Mouse (Mus musculus) embryonic stem cell, embryonic (primary cell): ENCODE measurements at regions not wholly inside any gene's neighbourhood (a gene's known extent, or its start where the extent isn't known, plus 50 kb on each side); places are given as distances from the start of the nearest gene placed in this dataset.

Experiments used
- CTCF ChIA-PET, 4 experiments: fragments of 300-600 bp in 2 of 4; fragments of 350-600 bp in 2 of 4; sonication (Branson Sonifier 250); formaldehyde crosslinking; loops; one replicate each; lab custom pipeline; 2022; ENCODE audit warnings: inconsistent platforms in 2 of 4; lab: Charles Lee
- POLR2A ChIA-PET, 4 experiments: fragments of 300-600 bp in 2 of 4; fragments of 350-600 bp in 2 of 4; sonication (Branson Sonifier 250); formaldehyde crosslinking; loops; one replicate each; lab custom pipeline; 2022; ENCODE audit warnings: antibody characterized with exemption in 4 of 4, inconsistent platforms in 1 of 4; lab: Charles Lee

- POLR2A ChIA-PET = interaction anchor here in 1 of 4 experiments (1.1 kb wide), 1 partner anchor 16 kb away, joined by 3 read pairs; no protein-coding TSS in a partner anchor
- CTCF ChIA-PET = no interaction called here
These were observed 129.6 kb downstream of the Rps24 start for GRCm38 (mm10) chr14:24616306-24617125.

- POLR2A ChIA-PET = interaction anchor here in 1 of 4 experiments (1.1 kb wide), 1 partner anchor 16 kb away, joined by 3 read pairs; no protein-coding TSS in a partner anchor
- CTCF ChIA-PET = no interaction called here
These were observed 130.1 kb downstream of the Rps24 start for GRCm38 (mm10) chr14:24617126-24617375.

GRCm38 (mm10) chr14:24617393-24617861 is 130.5 kb downstream of the Rps24 start:
- CTCF ChIA-PET = no interaction called here
- POLR2A ChIA-PET = interaction anchor here in 1 of 4 experiments (1.1 kb wide), 1 partner anchor 17 kb away, joined by 3 read pairs; no protein-coding TSS in a partner anchor

GRCm38 (mm10) chr14:24618226-24619038 is 131.5 kb downstream of the Rps24 start:
- ChIA-PET CTCF (interaction anchor here in 1 of 4 experiments (0.6 kb wide), 1 partner anchor 181 kb away, joined by 5 read pairs; no protein-coding TSS in a partner anchor), POLR2A (interaction anchor here in 1 of 4 experiments (1.0 to 1.1 kb wide), 2 partner anchors 11 to 55 kb away, joined by 3 to 4 read pairs; no protein-coding TSS in a partner anchor)

GRCm38 (mm10) chr14:24631994-24632393 is 145.1 kb downstream of the Rps24 start:
- POLR2A ChIA-PET = no interaction called here
- CTCF ChIA-PET = no interaction called here

GRCm38 (mm10) chr14:24641853-24642252 is 154.9 kb downstream of the Rps24 start:
- POLR2A ChIA-PET = interaction anchor here in 3 of 4 experiments (0.6 to 0.7 kb wide), 3 partner anchors 10 to 914 kb away, joined by 3 read pairs; no protein-coding TSS in a partner anchor
- CTCF ChIA-PET = interaction anchor here in 1 of 4 experiments (0.7 kb wide), 1 partner anchor 474 kb away, joined by 7 read pairs; no protein-coding TSS in a partner anchor

- ChIA-PET CTCF (interaction anchor here in 2 of 4 experiments (0.6 to 1.0 kb wide), 3 partner anchors 134 to 838 kb away, joined by 3 read pairs; no protein-coding TSS in a partner anchor), POLR2A (interaction anchor here in 3 of 4 experiments (0.7 to 2.1 kb wide), 11 partner anchors 9 to 734 kb away, joined by 3 to 9 read pairs (median 3); no protein-coding TSS in a partner anchor)
These were observed 157.3 kb downstream of the Rps24 start for GRCm38 (mm10) chr14:24644117-24644808.

- ChIA-PET POLR2A (interaction anchor here in 1 of 4 experiments (2.2 kb wide), 1 partner anchor 148 kb away, joined by 5 read pairs; no protein-coding TSS in a partner anchor), CTCF (interaction anchor here in 2 of 4 experiments (0.6 kb wide), 3 partner anchors 8 to 618 kb away, joined by 3 to 11 read pairs (median 6); no protein-coding TSS in a partner anchor)
These were observed 159.4 kb downstream of the Rps24 start for GRCm38 (mm10) chr14:24646239-24646848.

GRCm38 (mm10) chr14:24647722-24648121 is 160.8 kb downstream of the Rps24 start:
- ChIA-PET POLR2A (interaction anchor here in 1 of 4 experiments (0.9 to 2.2 kb wide), 2 partner anchors 10 to 149 kb away, joined by 3 to 5 read pairs; no protein-coding TSS in a partner anchor), CTCF (interaction anchor here in 1 of 4 experiments (0.7 kb wide), 1 partner anchor 644 kb away, joined by 4 read pairs; no protein-coding TSS in a partner anchor)

GRCm38 (mm10) chr14:24650195-24650901 is 163.4 kb downstream of the Rps24 start:
- ChIA-PET POLR2A (interaction anchor here in 2 of 4 experiments (0.6 to 1.5 kb wide), 4 partner anchors 12 to 153 kb away, joined by 3 to 5 read pairs (median 4); no protein-coding TSS in a partner anchor), CTCF (interaction anchor here in 1 of 4 experiments (0.9 to 1.3 kb wide), 3 partner anchors 71 to 377 kb away, joined by 3 read pairs; no protein-coding TSS in a partner anchor)

GRCm38 (mm10) chr14:24650902-24651270 is 164.0 kb downstream of the Rps24 start:
- POLR2A ChIA-PET = interaction anchor here in 2 of 4 experiments (0.6 to 1.5 kb wide), 4 partner anchors 11 to 153 kb away, joined by 3 to 5 read pairs (median 4); no protein-coding TSS in a partner anchor
- CTCF ChIA-PET = interaction anchor here in 1 of 4 experiments (0.9 to 1.3 kb wide), 3 partner anchors 72 to 377 kb away, joined by 3 read pairs; no protein-coding TSS in a partner anchor

- CTCF ChIA-PET = no interaction called here
- POLR2A ChIA-PET = interaction anchor here in 1 of 4 experiments (0.9 kb wide), 1 partner anchor 152 kb away, joined by 3 read pairs; no protein-coding TSS in a partner anchor
These were observed 165.7 kb downstream of the Rps24 start for GRCm38 (mm10) chr14:24652591-24652990.

GRCm38 (mm10) chr14:24655580-24655979 is 168.7 kb downstream of the Rps24 start:
- POLR2A ChIA-PET = interaction anchor here in 1 of 4 experiments (1.0 kb wide), 1 partner anchor 158 kb away, joined by 3 read pairs; no protein-coding TSS in a partner anchor
- CTCF ChIA-PET = no interaction called here

GRCm38 (mm10) chr14:24661797-24662196 is 174.9 kb downstream of the Rps24 start:
- ChIA-PET CTCF (interaction anchor here in 1 of 4 experiments (0.5 kb wide), 1 partner anchor 63 kb away, joined by 3 read pairs; no protein-coding TSS in a partner anchor), POLR2A (interaction anchor here in 2 of 4 experiments (0.7 to 0.9 kb wide), 2 partner anchors 11 to 18 kb away, joined by 3 to 4 read pairs; no protein-coding TSS in a partner anchor)

- POLR2A ChIA-PET = no interaction called here
- CTCF ChIA-PET = no interaction called here
These were observed 178.3 kb downstream of the Rps24 start for GRCm38 (mm10) chr14:24665210-24665609.
